Mouse (Mus musculus) gastrocnemius, postnatal 4 days (tissue): ENCODE measurements around the gene Synm. TPM values are rescaled to one million over a fixed set of nuclear protein-coding genes. Genes with fewer than 3 reads are reported as not detected.

ENCODE experiments used
- DNase-seq, 2 experiments: peaks; one replicate each; pipeline ENCODE4 v3.0.0; 2021 to 2022; ENCODE audit warnings: low spot score in 2 of 2, mixed read lengths in 2 of 2
- microRNA-seq: library from miRNA; unstranded; fragments of <30 nt; microRNA quantifications from one replicate; pipeline ENCODE4 v1.2.0, GENCODE M21; 2021
- total RNA-seq, 2 experiments: library from RNA; stranded (reverse); gene quantifications; 2 replicates each; pipeline ENCODE4 v1.2.3; 2021

The Synm gene
- total RNA-seq, 2 experiments from 2014 or later, result 28.3 to 34.2 TPM

DNA sequence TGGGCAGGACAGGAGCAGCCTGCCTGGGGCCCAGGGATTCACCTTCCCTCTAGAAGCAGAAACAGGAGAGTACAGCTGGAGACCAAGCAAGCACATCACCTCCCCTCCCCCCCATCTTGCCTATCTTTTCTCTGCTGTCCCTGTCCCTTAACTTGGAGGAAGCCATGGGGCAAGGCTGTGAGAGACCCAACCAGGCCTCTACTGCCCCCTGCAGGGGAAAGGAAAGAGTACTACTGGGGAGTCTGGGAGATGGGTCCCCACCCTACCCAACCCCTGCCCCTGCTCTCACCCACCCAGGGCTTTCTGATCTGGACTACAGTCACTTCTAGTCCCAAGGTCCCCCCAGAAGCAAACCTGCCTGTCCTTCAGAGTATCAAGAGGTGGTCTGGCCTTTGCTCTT, 58.7 kb downstream of the Synm start:
- no peak for DNase-seq

DNA sequence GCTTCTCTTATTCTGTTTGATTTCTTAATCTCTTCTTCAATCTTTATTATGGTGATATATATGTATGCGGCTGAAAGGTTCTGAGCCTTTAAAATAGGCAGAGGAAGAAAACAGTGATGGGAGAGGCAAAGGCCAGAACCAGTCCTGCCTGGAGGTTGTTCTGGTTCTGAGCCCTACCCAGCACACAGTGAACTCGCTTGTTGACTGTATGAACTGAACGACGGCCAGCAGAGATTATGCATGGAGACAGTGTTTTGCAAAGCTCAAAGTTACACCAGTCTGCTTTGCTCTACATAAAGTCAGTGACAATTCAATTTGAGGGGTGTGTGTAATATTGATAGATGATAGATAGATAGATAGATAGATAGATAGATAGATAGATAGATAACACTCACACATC, 60.2 kb downstream of the Synm start:
- DNase-seq, result no peak

DNA sequence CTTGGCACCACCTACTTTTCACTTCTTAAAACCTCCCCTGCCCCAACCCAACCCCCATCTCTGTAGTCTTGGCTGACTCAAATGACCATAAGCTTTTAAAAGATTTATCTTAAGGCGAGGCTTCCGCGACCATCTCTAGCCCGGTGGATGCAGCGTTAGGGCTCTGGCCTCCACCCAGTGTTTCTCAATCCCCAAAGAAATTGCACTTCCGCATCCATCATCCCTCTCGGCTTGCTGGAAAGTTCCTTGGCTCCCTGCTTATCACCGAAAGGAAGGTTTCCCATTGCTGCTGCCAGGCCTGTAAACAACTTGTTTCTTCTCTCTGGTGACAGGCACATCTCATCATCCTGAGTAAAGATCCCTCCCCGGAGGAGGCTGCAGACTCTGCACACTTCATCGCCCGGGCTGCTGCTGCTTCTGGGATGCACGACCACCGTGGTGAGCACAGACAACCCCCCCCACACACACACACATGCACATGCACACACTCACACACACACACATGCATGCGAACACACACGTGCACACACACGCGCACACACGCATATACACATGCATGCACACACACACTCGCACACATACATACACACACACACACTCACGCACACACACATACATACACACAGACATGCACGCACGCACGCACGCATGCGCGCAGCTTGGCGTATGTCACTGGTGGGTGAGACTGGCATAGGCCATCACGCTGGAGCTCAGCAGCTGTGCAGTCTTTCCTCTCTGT, 61.5 kb downstream of the Synm start:
- DNase-seq, result no peak

GRCm38 (mm10) chr7:67695906-67696305, 63.6 kb downstream of the Synm start:
- no peak for DNase-seq

DNA sequence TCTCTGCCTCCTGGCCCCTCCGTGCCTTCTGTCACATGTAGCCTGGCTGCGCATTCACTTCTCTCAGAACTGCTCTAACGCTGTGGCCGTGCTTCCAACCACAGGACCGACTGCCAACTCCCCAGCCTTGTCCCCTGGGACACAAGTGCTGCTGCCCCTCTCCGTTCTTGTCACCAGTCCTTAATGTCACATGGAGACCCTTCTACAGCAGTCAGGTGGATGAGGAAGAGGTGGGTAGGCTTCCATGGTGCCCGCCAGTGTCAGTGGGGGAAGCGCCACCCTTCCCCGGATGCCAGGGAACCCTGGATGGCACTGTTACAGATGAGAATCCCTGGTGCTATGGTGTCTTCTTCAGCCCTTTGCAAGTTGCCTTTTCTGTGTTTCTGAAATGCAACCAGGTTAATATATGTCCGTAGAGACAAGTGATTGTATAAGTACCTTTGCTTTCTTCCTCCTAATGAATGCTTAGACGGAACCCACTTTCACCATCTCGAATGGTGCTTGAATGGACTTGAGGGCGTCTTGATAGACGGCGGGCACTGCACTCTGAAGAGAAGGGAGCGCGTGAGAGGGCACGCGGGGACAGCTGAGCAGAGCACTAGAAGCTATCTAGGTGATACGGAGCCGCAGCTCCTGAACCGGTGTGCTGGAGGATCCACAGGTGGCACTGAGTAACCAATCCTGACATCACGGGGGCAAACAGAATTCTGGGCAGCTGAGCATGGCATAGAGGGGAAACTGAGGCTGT, 66.6 kb downstream of the Synm start:
- no peak for DNase-seq

GRCm38 (mm10) chr7:67692141-67692540, 67.4 kb downstream of the Synm start:
- DNase-seq, result no peak

GRCm38 (mm10) chr7:67691036-67691435, 68.5 kb downstream of the Synm start:
- no peak for DNase-seq

GRCm38 (mm10) chr7:67689793-67690192, 69.7 kb downstream of the Synm start:
- no peak for DNase-seq

DNA sequence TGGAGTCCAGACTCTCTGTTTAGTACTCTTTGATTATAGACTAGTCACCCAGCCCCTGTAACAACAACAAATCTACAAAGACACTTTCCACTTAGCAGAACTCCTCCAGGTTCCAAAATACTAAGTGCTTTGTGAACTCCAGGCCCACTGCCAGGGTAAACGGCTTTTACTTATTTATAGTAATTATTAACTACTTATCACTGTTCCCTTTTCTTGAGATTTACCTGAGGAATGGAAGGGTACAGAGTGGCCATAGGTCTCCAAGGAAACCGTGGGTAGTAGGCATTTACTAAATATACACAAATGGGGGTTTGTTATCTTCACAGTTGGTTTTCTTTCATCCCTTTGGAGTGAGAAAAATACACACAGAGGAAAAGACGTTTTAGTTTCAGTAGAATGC, 71.3 kb downstream of the Synm start:
- no peak for DNase-seq

DNA sequence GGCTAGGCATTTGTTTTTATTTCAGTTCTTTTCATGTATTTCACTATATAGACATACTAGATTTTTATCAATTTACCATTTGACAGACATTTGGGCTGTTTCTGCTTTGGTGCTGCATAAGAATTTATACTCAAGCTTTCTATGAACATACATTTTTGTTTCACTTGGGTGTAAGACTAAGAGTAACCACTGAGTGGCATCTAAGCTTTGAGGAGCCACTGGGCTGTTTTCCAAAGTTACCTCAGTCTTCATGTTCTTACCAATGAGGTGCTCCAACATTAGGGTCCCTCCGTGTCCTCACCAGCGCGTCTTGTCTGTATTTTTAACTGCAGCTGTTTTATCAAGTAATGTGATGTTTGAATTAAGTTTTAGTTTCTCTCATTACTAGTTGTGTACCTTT, 73.0 kb downstream of the Synm start:
- DNase-seq, result no peak

DNA sequence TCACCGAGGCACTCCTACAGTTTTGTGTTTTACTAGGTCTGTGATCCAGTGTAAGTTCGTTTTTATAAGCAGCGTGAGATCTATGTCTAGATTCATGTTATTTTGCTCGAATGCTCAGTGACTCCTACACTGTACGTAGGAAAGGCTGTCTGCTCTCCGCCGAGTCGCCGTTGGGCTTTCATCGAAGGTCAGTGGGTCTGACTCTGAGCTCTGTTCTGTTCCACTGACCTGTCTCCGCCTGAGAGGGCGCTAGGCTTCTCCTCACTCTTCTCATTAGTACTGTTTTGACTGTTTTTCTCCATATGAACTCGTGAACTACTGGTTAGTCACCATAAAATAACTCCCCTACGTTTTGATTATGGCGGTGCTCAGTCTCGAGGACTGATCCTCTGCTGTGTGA, 76.5 kb downstream of the Synm start:
- no peak for DNase-seq

DNA sequence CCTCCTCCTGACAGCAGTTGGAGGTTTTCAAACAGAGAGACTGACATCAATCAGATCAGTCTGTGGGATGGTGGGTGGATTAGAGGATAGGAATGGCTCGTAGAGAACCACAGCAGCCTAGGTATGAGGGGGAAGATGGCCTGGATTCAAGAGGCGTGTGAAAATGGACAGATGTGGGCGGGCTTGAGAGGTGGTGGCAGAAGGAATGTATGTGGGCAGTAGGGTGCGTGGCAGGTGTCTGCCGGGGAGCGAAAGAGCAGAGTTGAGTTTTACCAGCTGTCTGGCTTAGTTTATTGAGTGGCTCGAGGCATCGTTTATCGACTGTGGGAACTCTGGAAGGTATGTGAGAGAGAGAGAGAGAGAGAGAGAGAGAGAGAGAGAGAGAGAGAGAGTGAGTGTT, 78.5 kb downstream of the Synm start:
- no peak for DNase-seq

Small RNA genes lying within 50 kb of the gene (microRNA-seq; reads per million reads assigned to microRNA genes)
- gene Gm23844, result not detected

Other genes with a start within 250 kb of the Synm start
- gene Lrrc28, start 114.5 kb downstream of the Synm start, total RNA-seq, result 10 to 100 TPM; 17.3 to 19.1 TPM
- 10 to 100 TPM; 26.5 to 33.2 TPM for gene Ttc23, start 112.3 kb downstream of the Synm start, total RNA-seq
- gene Igf1r, start 193.1 kb upstream of the Synm start, total RNA-seq, result 10 to 100 TPM; 40.6 to 41.0 TPM